Mouse (Mus musculus) erythroblast, embryonic 14.5 days (primary cell): ENCODE data around the gene Tsc2.

ENCODE experiments used
- GATA1 ChIP-seq: IDR thresholded peaks from 2 replicates; pipeline ENCODE4 v1.6.1; 2012; ENCODE audit warnings: low read length, inconsistent platforms, mixed read lengths
- TAL1 ChIP-seq: IDR thresholded peaks from 3 replicates; pipeline ENCODE4 v1.6.1; 2012; ENCODE audit warnings: low read length, inconsistent platforms, mixed read lengths

DNA sequence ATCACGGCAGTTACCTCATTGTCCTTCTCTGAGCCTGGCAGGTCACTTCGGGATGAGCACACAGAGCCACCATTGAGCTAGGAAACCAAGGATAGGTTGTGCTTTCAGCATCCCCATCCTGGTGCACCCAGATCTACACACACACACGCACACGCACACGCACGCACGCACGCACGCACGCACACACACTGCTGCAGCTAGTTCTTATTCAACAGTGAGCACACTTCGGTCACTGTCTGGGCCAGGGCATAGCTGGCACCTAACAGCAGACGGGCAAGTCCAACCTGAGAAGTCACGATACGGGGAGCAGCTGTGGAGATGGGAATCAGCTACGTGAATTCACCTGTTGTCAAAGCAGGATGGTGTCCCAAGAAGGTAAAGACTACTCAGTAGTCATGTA, 8.2 kb upstream of the Tsc2 start:
- no peak for TF ChIP-seq GATA1
- TF ChIP-seq TAL1: no peak
